Mouse (Mus musculus) frontal cortex, postnatal 14 days (tissue): ENCODE measurements around the gene Vstm5.
A peak's percentile ranks its signal among the peaks of the same experiment; 100 is the strongest.
"Not testable (repeated sequence)": the region's sequence is repeated elsewhere in the genome, so short reads cannot be mapped to it uniquely, and the experiment has no call there.

Source experiments
- DNase-seq, 2 experiments: peaks; one replicate each; pipeline ENCODE4 v3.0.0; 2022; ENCODE audit warnings: low spot score in 2 of 2

The Vstm5 gene

DNA sequence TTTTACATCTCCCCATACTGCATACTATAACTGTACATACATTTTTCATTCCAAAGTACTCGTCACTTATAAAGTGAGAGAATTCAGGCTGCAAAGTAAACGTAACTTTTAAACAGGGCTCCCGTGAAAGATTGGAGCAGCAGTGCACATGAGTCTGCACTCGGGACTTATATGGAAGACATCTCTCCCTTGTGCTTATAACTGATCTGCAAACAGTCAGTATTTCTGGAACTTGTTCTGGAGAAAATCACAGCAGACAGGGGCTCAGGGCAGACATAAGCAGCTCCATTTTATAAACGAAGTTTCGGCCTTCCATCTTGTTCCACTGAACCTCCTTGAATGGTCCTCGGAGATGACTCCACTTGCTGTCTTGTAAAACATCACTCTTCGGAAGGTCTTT is 23.1 kb downstream of the Vstm5 start:
- DNase-seq, result no peak

GRCm38 (mm10) chr9:15263487-15263886 is 24.6 kb downstream of the Vstm5 start:
- no peak for DNase-seq

DNA sequence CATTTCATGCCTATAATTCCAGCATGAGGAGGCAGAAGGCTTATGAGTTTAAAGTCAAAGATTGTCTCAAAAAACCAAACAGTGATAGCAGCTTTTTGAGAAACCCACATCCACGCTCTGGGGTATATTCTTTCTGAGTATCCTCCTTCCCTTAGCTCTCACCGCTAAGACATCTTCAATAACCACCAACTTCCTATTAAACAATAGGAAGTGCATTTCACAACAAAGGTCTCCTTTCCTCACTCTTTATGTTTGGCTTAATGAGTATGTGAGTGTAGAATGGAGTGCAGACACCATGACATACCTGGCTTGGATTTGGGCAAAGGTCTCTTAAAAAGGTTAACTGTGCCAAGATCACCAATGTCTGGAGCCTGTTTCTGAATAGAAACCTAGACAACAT is 35.1 kb downstream of the Vstm5 start:
- no peak for DNase-seq

DNA sequence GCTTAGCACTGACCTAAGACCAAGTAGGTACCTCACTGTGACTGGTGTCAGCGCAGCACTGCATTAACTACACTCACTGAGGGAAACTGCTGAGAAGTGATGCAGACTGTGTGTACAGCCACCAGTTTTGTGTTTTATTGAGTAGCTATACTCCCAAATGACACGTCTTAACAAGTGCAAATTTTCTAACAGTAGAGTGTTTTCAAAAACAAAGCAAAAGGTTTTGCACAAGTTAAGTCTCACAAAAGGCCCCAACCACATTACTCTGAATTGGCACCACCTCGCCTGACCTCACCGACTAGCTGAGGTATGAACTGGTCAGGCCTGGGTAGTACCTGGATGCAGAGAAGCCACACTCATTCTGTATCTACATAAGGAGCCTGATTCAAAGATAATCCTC is 38.0 kb downstream of the Vstm5 start:
- no peak for DNase-seq

DNA sequence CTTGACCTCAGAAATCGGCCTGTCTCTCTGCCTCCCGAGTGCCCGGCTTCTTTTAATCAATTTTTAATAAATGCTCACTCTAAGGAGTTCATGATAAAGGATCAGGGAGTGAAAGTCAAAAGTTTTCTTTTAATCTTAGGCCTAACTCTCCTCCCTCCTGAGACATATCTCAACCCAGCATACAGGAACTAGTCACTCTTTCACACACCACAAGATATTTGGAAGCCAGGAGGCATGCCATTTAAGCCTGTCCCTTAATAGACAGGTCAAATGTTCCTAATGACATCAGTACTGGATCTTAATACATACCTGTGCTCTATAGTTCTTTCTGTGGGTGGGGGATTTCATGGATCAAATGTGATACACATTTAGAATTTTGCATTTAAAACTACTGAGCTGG is 39.5 kb downstream of the Vstm5 start:
- DNase-seq, result no peak

DNA sequence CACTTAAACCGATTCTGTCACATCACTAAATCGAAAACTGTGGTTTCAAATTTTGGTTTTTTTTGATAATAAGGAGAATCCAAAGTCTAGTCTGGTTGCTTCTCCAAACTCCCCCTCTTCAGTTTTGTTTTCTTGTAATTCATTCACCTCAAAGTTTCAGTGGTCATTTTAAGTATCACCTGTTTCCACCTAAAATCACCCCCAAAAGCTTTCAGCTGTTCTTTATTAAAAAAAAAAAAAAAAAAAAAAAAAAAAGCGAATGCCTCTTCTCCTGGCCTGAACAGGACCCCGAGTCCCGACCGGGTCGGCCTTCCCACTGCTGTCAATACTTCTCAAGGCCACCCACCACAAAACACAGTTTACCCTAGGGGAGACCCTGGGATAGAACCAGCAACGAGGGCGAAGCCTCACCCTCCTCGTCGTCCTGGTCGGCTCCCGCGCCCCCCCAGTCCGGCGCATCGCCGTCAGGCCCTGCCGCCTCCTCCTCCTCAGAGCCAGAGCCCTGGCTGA is 40.3 kb downstream of the Vstm5 start:
- no peak for DNase-seq

- peak; percentile 89 to 90 for DNase-seq
Measured at GRCm38 (mm10) chr9:15279649-15280490, 41.0 kb downstream of the Vstm5 start, which contains the start of gene Med17. TSS of gene Med17 (minus strand) at chr9:15279931.

GRCm38 (mm10) chr9:15280491-15280879 is 41.6 kb downstream of the Vstm5 start:
- DNase-seq, result no peak

GRCm38 (mm10) chr9:15285443-15285842 is 46.6 kb downstream of the Vstm5 start:
- DNase-seq, result no peak

DNA sequence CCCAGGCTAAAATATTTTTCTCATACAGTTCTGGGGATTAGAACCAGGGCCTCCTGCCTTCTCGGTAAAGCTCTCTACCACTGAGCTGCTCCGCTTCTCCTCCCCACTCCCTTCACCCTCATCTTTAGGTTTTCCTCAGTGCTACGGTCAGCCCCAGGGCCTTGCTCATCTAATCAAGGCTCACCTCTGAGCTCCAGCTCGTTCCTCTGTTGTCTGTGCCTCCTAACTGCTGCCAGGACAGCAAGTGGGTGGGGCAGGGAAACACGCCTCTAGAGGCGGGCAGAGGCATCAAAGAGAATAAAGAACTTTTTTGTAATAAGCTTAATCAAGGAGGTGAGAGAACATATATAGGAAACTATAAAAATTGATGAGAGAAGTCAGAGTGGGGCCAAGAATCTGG is 49.0 kb downstream of the Vstm5 start:
- DNase-seq, result no peak

DNA sequence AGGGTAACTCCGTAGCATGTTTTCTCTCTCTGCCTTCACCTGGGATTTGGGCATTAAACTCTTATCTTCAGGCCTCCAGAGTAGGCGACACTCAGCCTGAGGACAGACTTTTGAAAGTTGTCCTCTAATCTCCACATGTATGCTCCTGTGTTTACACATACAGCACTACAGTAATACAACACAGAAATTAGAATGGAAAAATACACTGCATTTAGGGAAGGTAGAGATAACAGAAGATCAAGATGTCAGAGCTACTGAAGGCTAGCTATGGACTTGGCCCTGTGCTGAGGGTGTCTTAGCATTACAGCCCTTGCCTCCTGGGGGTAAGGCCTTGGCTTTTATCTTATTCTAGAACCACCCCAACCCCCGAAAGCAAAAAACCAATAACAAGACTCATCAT is 49.6 kb downstream of the Vstm5 start:
- no peak for DNase-seq

GRCm38 (mm10) chr9:15289251-15289650 is 50.4 kb downstream of the Vstm5 start:
- DNase-seq, result no peak

DNA sequence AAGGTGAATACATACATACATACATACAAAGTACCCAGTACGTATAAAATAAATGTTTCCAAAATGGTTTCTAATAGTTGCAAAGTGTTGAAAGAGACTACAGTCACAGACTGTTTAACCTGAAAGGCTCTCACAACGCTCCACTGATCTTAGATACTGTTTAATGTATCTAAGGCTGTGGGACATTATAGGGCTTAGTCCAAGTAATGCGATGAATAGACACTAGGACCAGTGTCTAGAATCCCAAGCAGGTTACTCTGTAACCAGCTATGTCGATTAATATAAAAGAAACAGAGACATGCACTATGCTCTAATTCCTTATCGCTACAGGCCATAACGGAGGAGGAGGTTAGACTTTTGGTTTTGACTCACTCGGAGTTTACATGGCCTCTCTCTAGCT is 58.3 kb downstream of the Vstm5 start:
- no peak for DNase-seq

GRCm38 (mm10) chr9:15298451-15298850 is 59.6 kb downstream of the Vstm5 start:
- DNase-seq, result no peak

DNA sequence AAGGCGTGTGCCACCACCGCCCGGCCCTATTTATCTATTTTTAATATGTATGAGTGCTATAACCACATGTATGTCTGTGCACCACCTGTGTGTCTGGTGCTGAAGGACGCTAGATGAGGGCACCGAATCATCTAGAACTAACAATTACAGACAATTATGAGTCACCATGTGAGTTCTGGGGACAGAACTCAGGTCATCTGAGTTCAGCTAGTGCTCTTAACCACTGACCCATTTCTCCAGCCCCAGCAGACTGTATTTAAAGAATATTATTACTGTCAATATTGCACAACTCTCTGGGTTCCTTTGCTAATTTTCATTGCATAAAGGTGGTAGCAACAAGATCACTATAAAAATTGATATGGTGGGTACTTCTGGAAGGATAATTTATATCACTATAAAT is 61.2 kb downstream of the Vstm5 start:
- DNase-seq, result no peak

GRCm38 (mm10) chr9:15301399-15301798 is 62.6 kb downstream of the Vstm5 start:
- no peak for DNase-seq

- not testable (repeated sequence) for DNase-seq
Measured at GRCm38 (mm10) chr9:15302006-15302405, 63.2 kb downstream of the Vstm5 start.

DNA sequence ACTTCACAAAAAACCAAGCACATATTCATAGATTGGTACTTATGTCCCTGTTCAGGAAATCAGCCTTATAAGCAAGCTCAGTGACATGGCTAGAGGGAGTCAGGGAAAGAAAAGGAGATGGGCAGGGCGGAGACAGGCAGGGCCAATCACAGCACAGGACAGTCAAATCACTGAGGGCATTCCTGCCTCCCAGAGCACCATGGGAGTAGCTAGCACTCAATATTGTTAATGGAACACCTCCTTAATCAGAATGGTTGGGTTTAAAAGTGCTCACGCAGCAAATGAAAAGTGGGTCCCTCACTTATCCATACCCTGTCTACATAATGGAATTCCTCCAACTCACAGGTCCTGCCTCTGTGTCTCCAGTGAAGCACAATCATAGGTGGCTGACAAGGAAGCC is 64.0 kb downstream of the Vstm5 start:
- DNase-seq, result no peak

- DNase-seq, result peak; percentile 92 to 96
Measured at GRCm38 (mm10) chr9:15305503-15306397, 66.9 kb downstream of the Vstm5 start, which contains the start of gene Taf1d. TSS of gene Taf1d (plus strand) at chr9:15306214.

- DNase-seq, result no peak
Measured at GRCm38 (mm10) chr9:15306398-15307119, 67.7 kb downstream of the Vstm5 start, which contains the start of gene 4931406C07Rik. TSS of gene 4931406C07Rik (minus strand) at chr9:15306448.

DNA sequence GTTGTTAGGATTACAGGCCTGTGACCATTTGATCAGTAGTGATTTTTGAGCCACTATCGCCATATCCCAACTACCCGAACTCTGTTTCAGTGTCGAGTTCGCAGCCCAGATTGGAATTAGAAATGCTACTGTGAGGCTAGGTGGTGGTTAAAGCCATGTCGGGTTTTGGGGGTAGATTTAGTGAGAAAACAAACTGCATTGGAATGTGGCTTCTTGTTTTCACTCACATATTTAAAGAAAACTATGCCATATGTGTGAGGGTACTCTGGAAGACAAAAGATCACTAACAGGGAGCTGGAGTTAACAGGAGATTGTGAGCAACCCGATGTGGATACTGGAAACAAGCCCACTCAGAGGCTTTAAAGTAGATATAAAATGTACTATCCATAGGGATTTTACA is 68.4 kb downstream of the Vstm5 start:
- no peak for DNase-seq

DNA sequence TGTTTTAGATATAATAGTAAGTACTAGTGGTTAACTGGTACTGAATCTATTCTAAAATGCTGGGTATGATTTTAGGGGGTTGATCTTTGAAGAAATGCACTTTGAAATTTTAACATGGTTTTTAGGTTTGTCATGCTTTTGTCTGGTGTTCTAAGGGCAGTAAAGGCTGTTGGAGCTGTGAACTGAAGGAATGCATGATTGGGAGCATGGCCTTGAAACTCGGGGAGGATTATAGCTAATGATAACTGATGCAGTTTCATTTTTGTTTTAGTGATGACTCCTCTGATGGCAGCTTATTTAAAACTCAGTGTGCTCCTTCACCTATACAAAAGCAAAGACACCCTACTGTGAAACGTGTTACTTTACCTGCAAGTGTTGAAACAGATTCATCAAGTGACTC is 69.4 kb downstream of the Vstm5 start:
- no peak for DNase-seq
